Mouse (Mus musculus) hindbrain, embryonic 10.5 days (tissue): ENCODE measurements around the gene Spock1. TPM values are rescaled to one million over a fixed set of nuclear protein-coding genes. Genes with fewer than 3 reads are reported as not detected.

Source experiments
- DNase-seq: peaks from one replicate; pipeline ENCODE4 v3.0.0-alpha.2; 2017; ENCODE audit warnings: low spot score
- H3K27ac ChIP-seq: fragments of 300-500 bp; sonication (generic); 2 replicates; pipeline ENCODE4 v1.5.1; 2016; ENCODE audit warnings: mild to moderate bottlenecking, moderate library complexity
- H3K27me3 ChIP-seq: fragments of 300-500 bp; sonication (generic); 2 replicates; pipeline ENCODE4 v1.6.1; 2016; ENCODE audit warnings: mild to moderate bottlenecking; ENCODE audit not compliant: poor library complexity, insufficient read depth, severe bottlenecking
- H3K36me3 ChIP-seq: fragments of 300-500 bp; sonication (generic); 2 replicates; pipeline ENCODE4 v1.6.1; 2016; ENCODE audit warnings: mild to moderate bottlenecking, moderate library complexity
- H3K4me1 ChIP-seq: fragments of 300-500 bp; sonication (generic); replicated peaks from 2 replicates; pipeline ENCODE4 v1.6.1; 2016; ENCODE audit warnings: mild to moderate bottlenecking
- H3K4me3 ChIP-seq: fragments of 300-500 bp; sonication (generic); 2 replicates; pipeline ENCODE4 v1.5.1; 2016; ENCODE audit warnings: mild to moderate bottlenecking, moderate library complexity
- H3K9me3 ChIP-seq: fragments of 300-500 bp; sonication (generic); 2 replicates; pipeline ENCODE4 v1.6.1; 2016; ENCODE audit warnings: mild to moderate bottlenecking, moderate library complexity
- WGBS: fragments of 180-500 bp; shearing (Covaris S2); methylation state at CpG from one replicate; pipeline ENCODE4 v1.1.7; 2016; 5-methylcytosine and 5-hydroxymethylcytosine counted together
- polyA plus RNA-seq: library from polyadenylated mRNA; unstranded; fragments of >200 nt; fragmentation: Nextera tagmentation; extraction: Ambion mirVana; gene quantifications from 2 replicates; pipeline ENCODE4 v1.2.1, GENCODE M21; 2016

Gene Spock1
- polyA plus RNA-seq, 1 experiment from 2014 or later = 10.3 TPM

DNA sequence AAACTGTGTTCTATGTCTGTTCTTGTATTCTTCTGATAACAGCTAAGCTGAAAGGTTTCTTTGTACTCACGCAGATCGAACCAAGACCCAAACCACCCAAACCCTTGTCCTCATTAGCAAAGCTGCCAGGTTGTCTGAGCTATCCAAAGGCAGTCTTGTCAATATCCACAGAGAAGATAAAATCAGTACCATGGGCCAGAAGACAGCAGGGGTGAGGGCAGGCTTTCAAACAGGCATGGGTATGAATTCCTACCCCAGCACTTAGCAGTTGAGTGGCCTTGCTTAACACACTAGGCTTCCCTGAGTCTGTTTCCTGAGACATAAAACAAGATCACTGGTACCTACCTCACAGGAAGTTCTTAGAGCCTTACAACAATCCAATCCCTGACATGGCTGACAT is 205.2 kb downstream of the Spock1 start:
- Histone ChIP-seq H3K36me3 (no peaks in the 10 kb centered on the region), H3K27ac (no peak overlapping the region), H3K4me3 (no peak overlapping the region), H3K27me3 (no peaks in the 10 kb centered on the region), H3K4me1 (0 out of 2 replicates have a peak, but pooled peaks cover 2% of the 10 kb centered on the region), H3K9me3 (no peaks in the 10 kb centered on the region)
- 89% methylated on average over 2 of the region's 2 CpGs for WGBS
- DNase-seq = no peak

DNA sequence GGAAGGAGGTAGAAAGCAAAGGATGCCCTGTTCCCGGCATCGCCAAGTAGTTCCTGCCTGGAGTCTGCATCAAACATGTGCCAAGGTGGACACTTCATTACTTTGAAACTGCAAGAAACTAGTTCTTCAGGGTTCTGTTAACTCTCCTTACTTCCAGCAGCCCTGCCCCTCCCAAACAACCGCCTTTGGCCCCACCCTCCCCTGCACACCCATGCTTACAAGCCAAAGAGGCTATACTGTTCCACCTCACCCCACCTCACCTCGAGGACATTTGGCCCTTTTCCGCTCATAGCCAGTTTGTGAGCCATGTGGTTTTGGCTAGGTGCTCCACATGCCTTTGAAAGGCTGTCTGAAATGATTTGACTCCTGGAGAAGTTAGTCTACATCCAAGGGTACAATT is 211.4 kb downstream of the Spock1 start:
- H3K4me1 ChIP-seq = peaks cover 11% of the 10 kb centered on the region
- no peaks in the 10 kb centered on the region for H3K27me3 ChIP-seq
- H3K36me3 ChIP-seq = no peaks in the 10 kb centered on the region
- H3K9me3 ChIP-seq = no peaks in the 10 kb centered on the region
- no peak overlapping the region for H3K4me3 ChIP-seq
- 81% methylated on average over 5 of the region's 5 CpGs for WGBS
- no peak overlapping the region for H3K27ac ChIP-seq
- DNase-seq = no peak

- DNase-seq = no peak
- no peaks in the 10 kb centered on the region for H3K27me3 ChIP-seq
- H3K4me3 ChIP-seq = no peak overlapping the region
- H3K9me3 ChIP-seq = no peaks in the 10 kb centered on the region
- peaks cover 15% of the 10 kb centered on the region for H3K4me1 ChIP-seq
- H3K36me3 ChIP-seq = no peaks in the 10 kb centered on the region
- no peak overlapping the region for H3K27ac ChIP-seq
- 81% methylated on average over 5 of the region's 5 CpGs for WGBS
These were observed 219.2 kb downstream of the Spock1 start for GRCm38 (mm10) chr13:57688926-57689325.

GRCm38 (mm10) chr13:57686437-57686836 is 221.7 kb downstream of the Spock1 start:
- no peaks in the 10 kb centered on the region for H3K9me3 ChIP-seq
- H3K36me3 ChIP-seq = no peaks in the 10 kb centered on the region
- H3K4me3 ChIP-seq = no peak overlapping the region
- no peak overlapping the region for H3K27ac ChIP-seq
- no peak for DNase-seq
- H3K4me1 ChIP-seq = 0 out of 2 replicates have a peak, but pooled peaks cover 4% of the 10 kb centered on the region
- no peaks in the 10 kb centered on the region for H3K27me3 ChIP-seq
- 74% methylated on average over 5 of the region's 5 CpGs for WGBS

DNA sequence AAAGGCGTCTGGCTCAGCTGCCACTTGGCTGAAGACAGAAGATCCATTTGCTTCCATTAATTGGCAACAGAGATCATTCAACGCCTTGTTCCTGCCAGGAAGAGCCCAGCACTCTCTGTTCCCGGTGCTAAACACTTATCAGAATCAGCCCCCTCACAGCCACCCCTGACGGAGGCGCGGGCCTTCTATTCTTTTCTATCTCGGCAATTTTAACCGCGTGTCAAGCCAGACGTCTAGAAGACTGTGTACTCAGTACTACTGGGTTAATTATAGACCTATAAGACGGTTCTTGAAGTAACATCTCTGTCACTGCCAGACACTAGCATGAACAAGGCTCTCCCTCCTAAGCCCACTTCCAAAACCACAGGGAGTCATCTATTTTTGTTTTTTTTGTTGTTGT is 222.9 kb downstream of the Spock1 start:
- 0 out of 2 replicates have a peak, but pooled peaks cover 4% of the 10 kb centered on the region for H3K4me1 ChIP-seq
- no peak for DNase-seq
- no peak overlapping the region for H3K27ac ChIP-seq
- no peaks in the 10 kb centered on the region for H3K36me3 ChIP-seq
- H3K27me3 ChIP-seq = no peaks in the 10 kb centered on the region
- 77% methylated on average over 11 of the region's 11 CpGs for WGBS
- H3K4me3 ChIP-seq = no peak overlapping the region
- H3K9me3 ChIP-seq = no peaks in the 10 kb centered on the region

GRCm38 (mm10) chr13:57679591-57679990 is 228.5 kb downstream of the Spock1 start:
- no peaks in the 10 kb centered on the region for H3K27me3 ChIP-seq
- no peaks in the 10 kb centered on the region for H3K36me3 ChIP-seq
- no peaks in the 10 kb centered on the region for H3K4me1 ChIP-seq
- no peak overlapping the region for H3K27ac ChIP-seq
- no peaks in the 10 kb centered on the region for H3K9me3 ChIP-seq
- H3K4me3 ChIP-seq = no peak overlapping the region
- 85% methylated on average over 2 of the region's 2 CpGs for WGBS
- no peak for DNase-seq

DNA sequence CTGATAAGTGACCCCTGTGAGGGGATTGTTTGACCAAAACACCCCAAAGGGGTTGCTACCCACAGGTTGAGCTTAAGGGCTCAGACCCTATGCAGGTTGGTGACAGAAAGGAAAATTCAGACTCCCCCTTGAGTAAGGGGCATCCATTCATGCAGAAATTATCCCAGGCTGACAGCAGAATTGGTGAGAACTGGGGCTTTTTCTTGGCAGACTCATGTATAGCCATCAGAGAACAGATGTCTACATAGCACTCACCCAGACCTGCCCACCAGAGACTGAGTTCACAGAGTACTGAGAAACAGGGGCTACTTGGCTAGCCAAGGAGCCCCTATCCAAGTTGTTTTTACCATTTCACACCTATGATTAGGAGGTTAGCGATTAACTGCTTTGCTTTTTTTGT is 231.3 kb downstream of the Spock1 start:
- Histone ChIP-seq H3K36me3 (no peaks in the 10 kb centered on the region), H3K27me3 (no peaks in the 10 kb centered on the region), H3K4me3 (no peak overlapping the region), H3K9me3 (no peaks in the 10 kb centered on the region), H3K4me1 (no peaks in the 10 kb centered on the region), H3K27ac (no peak overlapping the region)
- no peak for DNase-seq
- WGBS = 100% methylated on average over 1 of the region's 1 CpGs

- H3K36me3 ChIP-seq = no peaks in the 10 kb centered on the region
- no peaks in the 10 kb centered on the region for H3K27me3 ChIP-seq
- no peak overlapping the region for H3K4me3 ChIP-seq
- no peak overlapping the region for H3K27ac ChIP-seq
- no peaks in the 10 kb centered on the region for H3K4me1 ChIP-seq
- DNase-seq = no peak
- 88% methylated on average over 1 of the region's 1 CpGs for whole genome bisulfite sequencing
- H3K9me3 ChIP-seq = no peaks in the 10 kb centered on the region
These were observed 234.7 kb downstream of the Spock1 start for GRCm38 (mm10) chr13:57673399-57673798.

DNA sequence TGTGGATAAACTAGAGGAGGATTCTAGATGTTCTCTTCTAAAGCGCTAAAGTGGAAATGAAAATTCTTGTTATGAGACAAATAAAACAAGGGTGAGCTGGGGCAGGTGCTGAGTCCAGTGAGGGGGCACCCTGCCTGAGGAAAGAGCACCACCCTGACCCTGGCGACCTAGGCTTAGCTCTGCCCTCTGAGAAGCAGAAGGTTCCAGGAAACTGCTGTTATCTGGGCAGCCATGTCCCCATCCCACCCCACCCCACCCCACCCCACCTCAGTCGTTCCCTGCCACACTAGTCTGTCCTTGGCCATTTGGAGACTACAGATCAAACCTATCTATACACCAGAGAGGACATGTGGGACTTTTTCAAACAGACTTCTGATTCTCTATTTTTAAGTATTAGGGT is 235.4 kb downstream of the Spock1 start:
- H3K4me1 ChIP-seq = no peaks in the 10 kb centered on the region
- WGBS = 85% methylated on average over 3 of the region's 3 CpGs
- H3K36me3 ChIP-seq = no peaks in the 10 kb centered on the region
- H3K27me3 ChIP-seq = no peaks in the 10 kb centered on the region
- no peaks in the 10 kb centered on the region for H3K9me3 ChIP-seq
- H3K4me3 ChIP-seq = no peak overlapping the region
- DNase-seq = no peak
- no peak overlapping the region for H3K27ac ChIP-seq

GRCm38 (mm10) chr13:57671919-57672318 is 236.2 kb downstream of the Spock1 start:
- Histone ChIP-seq H3K4me1 (peaks cover 2% of the 10 kb centered on the region; the same call in 1 of the 2 replicates), H3K4me3 (no peak overlapping the region), H3K9me3 (no peaks in the 10 kb centered on the region), H3K27me3 (no peaks in the 10 kb centered on the region), H3K36me3 (no peaks in the 10 kb centered on the region), H3K27ac (no peak overlapping the region)
- WGBS = 88% methylated on average over 9 of the region's 9 CpGs
- DNase-seq = no peak

DNA sequence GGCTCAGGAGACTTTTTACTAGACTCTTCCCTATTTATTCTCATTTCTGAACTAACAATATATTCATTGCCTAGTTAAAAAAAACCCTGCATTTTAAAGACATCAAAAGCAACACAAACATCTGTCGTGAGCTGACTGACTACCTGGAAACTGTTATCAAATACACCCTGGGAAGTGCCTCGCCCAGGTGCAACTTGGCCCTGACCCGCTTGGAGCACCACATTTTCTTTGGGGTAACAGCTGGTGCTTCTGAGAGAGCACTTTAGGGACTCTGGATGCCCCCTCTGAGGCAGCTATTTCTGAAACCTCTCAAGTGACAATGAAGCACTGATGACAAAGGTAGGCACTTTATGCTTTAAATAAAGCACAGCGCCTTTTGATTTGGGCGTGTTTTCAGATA is 236.8 kb downstream of the Spock1 start:
- Histone ChIP-seq H3K36me3 (no peaks in the 10 kb centered on the region), H3K4me3 (no peak overlapping the region), H3K27ac (no peak overlapping the region), H3K9me3 (no peaks in the 10 kb centered on the region), H3K27me3 (no peaks in the 10 kb centered on the region), H3K4me1 (peaks cover 7% of the 10 kb centered on the region; the same call in 1 of the 2 replicates)
- DNase-seq = no peak
- WGBS = 82% methylated on average over 5 of the region's 5 CpGs

- H3K36me3 ChIP-seq = no peaks in the 10 kb centered on the region
- H3K4me3 ChIP-seq = no peak overlapping the region
- no peaks in the 10 kb centered on the region for H3K9me3 ChIP-seq
- H3K27me3 ChIP-seq = peaks cover 6% of the 10 kb centered on the region; the same call in 1 of the 2 replicates
- H3K4me1 ChIP-seq = peaks cover 11% of the 10 kb centered on the region; the same call in 1 of the 2 replicates
- no peak for DNase-seq
- 79% methylated on average over 3 of the region's 3 CpGs for WGBS
- no peak overlapping the region for H3K27ac ChIP-seq
These were observed 240.5 kb downstream of the Spock1 start for GRCm38 (mm10) chr13:57667621-57668020.

DNA sequence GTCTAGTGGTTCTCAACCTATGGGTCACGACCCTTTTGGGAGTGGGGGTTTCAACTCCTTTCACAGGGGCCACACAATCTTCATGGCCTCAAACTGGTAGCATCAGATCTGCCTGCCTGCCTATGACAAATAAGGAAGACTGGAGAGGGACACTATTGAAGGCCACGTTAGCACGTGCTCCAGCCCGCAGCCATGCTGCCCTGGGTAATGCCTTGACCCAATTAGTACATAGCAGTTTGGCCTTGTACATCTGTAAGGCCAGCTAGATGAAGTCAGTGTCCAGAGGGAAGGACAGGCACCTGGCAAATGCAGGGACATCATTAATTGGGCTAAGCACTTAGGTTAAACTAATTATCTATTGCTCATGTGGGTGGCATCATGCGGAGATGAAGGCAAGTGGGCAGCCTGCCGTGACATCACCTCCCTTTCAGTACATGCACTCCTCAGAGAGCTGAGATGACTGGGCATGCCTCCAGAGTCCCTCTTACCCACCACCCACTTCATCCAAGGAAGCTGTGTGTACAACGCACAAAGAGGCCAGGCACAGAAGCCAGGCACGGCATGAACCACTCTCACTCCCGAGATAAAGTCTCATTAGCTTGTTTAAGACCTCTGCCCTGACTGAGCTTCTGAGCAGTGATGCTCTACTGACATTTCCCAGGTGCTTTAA is 241.8 kb downstream of the Spock1 start:
- no peak overlapping the region for H3K27ac ChIP-seq
- 52% methylated on average over 9 of the region's 9 CpGs for WGBS
- DNase-seq = no peak
- no peaks in the 10 kb centered on the region for H3K9me3 ChIP-seq
- H3K36me3 ChIP-seq = no peaks in the 10 kb centered on the region
- H3K4me1 ChIP-seq = peaks cover 11% of the 10 kb centered on the region; the same call in 1 of the 2 replicates
- no peak overlapping the region for H3K4me3 ChIP-seq
- H3K27me3 ChIP-seq = peaks cover 6% of the 10 kb centered on the region; the same call in 1 of the 2 replicates
